Mouse (Mus musculus) R1 (cell line): ENCODE data around the gene Gse1.
"Not testable (repeated sequence)": the region's sequence is repeated elsewhere in the genome, so short reads cannot be mapped to it uniquely, and the experiment has no call there.

Source experiments
- DNase-seq: peaks from one replicate; pipeline ENCODE4 v3.0.0-alpha.2; 2018; ENCODE audit warnings: low read depth, low spot score

Gse1 gene

DNA sequence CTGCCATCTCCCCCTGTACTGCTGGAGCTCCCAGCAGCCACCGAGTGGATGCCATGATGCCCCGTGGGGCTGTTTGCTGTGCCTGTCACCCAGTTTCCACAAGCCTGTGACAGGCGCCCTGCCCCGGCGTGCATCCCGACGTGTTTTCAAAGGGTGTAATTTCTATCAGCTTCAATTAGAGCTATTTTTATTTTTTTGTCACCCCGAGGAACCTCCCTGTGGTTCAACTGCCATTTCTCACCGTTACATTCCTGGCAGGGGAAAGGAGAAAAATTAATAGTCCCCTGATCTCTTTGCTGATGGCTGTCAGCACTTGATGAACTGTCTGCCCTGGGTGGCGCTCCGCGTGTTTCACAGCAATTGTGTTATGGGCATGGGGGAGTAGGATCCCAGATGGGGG, 115.3 kb downstream of the Gse1 start:
- no peak for DNase-seq

DNA sequence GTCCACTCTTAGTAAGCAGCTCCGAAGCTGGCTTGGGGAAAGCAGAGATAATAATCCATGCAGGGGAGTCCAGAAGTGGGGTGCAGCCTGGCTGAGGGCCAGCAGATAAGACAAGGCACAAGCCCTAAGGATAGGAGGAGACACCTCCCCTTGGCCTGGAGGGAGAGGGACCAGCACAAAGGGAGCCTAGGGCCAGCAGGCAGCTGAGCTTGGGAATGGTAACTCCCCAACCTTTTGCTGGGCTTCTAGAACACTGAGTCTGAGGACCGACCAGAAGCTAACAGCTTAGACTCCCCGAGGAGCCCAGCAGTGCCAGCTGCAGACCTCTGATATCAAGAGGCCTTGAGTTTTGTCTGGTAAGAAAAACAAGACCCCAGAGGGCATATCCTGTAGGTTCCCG, 115.9 kb downstream of the Gse1 start:
- no peak for DNase-seq

DNA sequence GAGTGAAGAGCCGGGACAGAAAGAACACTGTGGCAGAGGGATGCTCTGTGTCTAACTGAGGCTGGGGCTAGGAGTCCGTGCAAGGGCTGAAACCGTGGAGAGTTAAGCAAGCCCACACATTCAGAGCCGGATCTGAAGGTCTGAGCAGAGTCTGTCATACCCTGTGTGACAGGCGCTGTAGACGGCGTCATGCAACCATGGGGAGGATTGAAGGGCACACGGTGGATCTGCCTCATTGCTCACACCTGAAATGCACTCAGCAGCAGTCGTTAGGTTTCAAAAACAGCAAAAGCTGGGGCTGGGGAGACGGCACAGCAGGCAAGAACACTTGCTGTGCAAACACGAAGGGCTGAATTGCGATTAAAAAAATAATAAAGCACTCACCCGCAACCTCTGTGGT, 116.3 kb downstream of the Gse1 start:
- DNase-seq: no peak

DNA sequence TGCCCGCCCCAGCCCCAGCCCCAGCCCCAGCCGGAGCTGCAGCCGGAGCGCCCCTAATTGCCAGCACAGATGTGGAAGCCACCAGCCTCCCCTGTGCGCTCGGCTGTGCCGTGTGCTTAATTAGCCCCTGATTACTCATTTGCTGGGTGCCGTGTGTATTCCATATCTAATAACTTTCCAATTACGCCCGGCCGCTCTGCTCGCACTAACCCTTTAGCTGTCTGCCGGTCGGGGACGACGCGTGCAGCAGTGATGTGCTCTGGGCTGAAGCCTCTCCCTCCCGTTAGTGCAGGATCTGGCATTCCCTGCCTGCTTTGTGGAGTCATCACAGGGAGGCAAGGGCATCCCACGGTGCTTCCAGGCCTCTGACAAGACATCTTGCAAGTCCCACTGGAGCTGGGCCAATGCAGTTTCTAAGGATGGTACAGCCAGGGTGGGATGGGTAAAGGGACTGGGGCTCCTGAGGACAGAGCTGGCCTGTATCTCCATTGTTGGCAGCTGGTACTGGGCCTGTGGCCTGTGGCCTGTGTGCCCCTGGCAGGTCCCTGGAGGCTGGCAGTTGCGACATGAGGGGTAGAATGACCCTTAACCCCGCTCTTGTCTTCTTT, 119.6 kb downstream of the Gse1 start:
- DNase-seq: no peak

DNA sequence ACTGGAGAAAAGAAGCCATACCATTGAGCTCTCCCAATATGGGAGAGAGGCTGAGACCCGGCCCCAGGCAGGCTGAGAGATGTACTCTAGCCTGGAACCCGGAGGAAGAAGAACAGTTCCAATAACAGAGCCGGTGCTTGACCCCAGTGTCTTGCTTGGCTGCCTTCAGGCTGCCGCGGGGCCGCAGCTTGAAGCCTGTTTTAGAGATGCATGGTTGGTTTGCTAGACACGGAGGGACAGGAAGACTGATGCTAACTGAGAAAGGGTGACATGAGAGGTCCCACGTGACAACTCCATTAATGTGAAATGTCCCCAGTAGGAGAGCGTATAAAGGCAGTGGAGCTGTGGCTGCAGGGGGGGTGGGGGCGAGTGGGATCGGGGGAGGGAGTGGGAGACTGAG, 120.7 kb downstream of the Gse1 start:
- DNase-seq: no peak

DNA sequence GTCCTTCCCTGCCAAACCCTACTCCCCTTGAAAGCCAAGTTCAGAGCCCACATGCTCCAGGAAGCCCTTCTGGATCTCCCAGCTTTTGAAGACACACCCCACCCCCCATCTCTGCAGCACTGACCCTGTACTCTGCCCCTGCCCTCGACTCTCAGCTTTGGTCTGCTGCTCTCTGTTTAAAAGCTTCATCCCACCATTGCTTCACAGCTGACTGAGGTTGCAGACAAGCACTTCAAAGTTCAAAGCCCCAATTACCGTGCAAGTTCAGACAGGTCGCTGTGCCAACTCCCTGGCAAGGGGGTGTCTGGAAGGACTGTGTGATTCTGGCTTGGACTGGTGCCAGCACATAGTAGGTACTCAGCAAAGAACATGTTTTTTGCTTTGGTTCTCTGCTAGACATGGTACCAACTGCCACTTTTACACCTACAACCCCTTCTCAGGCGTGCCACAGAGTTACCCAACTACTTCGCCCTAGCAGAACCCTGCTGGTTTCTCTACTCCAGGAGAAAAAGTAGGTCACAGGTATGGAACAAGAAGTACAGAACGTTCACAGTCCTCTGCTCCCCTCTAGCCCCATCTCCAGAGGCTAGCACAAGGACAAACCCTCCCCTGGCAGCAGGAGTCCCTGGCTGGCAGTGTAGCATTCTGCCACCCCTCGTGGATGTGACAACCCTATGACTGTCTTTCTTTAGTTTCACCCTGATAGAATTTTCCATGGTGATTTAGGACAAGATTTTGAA, 123.2 kb downstream of the Gse1 start:
- DNase-seq: no peak

DNA sequence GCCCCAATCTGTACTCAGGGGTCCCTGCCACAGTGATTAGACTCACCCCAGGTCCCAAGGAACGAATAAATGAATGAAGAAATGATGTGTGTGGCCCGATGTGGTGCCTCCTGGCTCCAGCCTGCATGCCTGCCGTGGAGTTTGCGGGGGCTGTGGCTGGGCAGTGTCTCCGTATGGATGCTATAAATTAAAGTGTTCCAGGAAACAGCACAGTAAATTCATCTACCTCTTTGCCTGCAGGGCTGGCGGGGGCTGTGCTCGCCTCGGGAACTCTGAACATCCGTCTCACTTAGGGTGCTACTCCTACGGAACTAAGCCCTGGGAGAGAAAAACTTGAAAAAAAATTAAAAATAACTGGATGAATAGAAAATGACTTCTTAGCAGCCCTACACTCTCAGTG, 123.8 kb downstream of the Gse1 start:
- no peak for DNase-seq

DNA sequence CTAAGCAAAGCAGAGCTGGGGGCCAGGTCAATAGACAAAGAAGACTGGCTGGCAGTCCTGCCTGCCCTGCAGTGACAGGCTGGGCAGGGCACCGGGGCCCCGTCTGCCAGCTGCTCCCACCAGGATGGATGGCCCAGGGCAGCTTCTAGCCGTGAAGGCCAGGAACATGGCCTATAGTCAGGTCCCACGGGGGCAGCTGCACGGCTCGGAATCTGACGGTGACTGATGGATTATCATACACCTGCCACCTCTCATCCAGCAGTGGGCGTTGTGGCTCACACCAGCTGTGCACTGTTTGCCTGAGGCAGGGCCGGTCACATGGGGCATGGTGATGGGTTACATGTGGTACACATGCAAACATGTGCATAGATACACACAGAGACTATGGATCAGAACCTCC, 127.8 kb downstream of the Gse1 start:
- DNase-seq: no peak

DNA sequence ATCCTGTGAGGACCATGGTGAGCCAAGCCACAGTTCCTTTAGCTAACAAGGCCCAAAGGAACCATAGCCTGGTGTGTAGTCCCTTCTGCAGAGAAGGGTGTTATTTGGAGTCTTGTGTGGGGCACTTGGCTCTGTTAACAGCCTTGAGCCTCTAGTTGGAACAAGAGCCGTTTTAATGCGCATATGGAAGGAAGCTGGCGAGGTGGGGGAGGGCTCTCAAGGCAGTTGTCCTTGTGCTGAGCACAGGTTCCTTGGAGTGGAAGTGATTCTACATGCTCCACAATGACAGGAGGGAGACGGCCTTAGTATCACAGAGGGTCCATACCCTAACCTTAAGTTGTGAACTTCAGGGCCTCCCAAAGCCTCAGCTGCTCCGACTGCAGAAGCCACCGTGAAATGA, 129.2 kb downstream of the Gse1 start:
- no peak for DNase-seq

DNA sequence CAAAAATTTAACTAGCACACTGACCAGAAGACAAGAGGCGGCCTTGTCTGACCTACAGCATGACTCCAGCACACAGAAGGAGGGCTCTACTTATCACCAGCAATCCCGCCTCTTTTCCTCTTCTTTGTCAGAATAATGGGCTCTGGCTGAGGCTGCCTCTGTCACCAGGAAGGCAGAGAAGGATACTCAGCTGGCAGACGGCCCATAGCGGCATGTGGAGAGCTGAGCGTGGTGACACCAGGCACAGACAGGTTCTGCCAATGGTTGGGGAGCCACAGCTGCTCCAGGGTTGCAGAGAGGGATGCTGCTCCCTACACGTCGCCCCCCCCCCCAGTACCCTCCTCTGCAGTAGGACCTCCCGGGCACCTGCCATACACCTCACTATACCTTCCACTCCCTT, 133.0 kb downstream of the Gse1 start:
- no peak for DNase-seq

DNA sequence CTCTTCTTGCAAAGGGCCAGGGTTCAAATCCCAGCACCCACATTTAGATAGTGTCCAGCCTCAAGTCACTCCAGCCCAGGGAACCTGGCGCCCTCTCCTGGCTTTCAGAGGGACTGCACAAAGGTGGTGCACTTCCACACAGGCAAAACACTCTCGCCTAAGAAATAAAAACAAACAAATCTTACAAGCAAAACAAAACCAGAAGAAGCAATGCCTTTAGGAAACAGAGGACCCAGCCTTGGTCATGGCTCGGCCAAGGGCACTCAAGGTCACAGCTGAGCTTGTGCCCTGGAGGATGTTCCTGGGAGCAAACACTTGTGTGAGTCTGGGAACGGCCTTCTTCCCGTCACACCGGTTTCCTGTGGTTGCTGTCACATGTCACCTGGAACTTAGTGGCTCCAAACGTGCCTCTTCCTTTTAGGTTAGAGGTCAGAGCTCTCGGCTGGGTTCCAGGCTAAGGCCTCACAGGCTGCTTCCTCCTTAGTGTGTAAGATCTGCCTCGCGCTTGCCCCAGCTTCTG, 135.4 kb downstream of the Gse1 start:
- DNase-seq: peak; percentile 73

DNA sequence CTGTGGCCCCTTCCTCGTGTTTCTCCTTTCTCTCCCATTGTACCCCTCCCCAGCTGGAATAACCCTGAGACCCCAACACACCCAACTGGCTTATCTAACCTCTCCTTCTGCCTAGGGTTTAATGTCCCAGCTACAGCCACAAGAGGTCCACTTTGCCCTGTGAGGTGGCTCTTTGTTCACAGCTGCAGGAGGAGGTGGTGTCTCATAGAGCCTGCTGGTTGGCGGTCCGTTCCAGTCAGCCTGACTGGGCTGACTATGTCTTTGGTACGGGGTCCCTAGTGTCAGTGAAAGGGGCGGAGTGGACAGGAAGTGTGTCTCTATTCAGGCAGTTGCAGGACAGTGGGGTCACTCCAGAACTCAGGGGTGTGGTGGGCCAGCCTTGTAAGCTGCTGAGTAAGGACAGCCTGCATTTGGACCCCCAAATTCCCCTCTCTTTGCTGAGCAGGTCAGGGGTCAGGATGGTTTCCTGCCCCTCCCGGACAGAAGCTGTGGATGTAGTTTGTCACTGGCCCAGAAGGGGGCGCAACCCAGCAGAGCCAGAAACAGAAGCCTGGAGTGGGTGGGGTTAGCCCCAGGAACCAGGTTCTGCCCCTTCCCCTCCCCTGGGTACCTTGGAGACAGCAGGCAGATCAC, 136.0 kb downstream of the Gse1 start:
- peak; percentile 76 for DNase-seq

DNA sequence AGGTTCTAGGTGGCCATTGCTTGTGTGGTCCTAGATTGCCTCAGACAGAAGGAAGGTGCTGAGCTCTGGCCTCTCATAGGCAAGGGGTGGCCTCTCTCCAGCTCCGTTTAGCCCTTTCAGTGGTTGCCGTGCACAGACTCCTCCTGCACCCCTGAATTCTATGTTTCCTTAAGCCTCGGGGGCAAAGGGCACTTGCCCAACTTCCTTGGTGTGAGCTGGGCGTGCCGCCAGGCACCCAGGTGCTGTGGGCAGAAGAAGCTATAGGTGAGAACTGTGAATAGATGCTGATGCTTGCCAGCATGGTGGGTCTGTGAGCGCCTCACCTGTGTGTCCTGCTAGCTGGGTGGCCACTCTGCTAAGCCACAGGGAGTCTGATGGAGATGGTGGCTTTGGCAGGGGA, 138.6 kb downstream of the Gse1 start:
- DNase-seq: no peak

DNA sequence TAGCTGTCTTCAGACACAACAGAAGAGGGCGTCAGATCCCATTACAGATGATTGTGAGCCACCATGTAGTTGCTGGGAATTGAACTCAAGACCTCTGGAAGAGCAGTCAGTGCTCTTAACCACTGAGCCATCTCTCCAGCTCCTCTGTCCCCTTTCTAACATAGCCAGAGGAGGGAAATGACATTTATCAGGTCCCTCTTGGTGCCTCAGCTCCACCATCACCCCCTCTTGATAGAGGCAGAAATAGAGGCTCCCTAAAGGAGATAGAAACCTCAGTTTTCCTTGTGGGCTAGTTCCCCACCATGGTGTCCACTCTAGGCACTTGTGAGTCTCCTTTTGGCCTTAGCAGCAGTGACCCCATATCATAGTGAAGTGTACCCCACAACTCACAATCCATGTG, 139.9 kb downstream of the Gse1 start:
- DNase-seq: not testable (repeated sequence)

DNA sequence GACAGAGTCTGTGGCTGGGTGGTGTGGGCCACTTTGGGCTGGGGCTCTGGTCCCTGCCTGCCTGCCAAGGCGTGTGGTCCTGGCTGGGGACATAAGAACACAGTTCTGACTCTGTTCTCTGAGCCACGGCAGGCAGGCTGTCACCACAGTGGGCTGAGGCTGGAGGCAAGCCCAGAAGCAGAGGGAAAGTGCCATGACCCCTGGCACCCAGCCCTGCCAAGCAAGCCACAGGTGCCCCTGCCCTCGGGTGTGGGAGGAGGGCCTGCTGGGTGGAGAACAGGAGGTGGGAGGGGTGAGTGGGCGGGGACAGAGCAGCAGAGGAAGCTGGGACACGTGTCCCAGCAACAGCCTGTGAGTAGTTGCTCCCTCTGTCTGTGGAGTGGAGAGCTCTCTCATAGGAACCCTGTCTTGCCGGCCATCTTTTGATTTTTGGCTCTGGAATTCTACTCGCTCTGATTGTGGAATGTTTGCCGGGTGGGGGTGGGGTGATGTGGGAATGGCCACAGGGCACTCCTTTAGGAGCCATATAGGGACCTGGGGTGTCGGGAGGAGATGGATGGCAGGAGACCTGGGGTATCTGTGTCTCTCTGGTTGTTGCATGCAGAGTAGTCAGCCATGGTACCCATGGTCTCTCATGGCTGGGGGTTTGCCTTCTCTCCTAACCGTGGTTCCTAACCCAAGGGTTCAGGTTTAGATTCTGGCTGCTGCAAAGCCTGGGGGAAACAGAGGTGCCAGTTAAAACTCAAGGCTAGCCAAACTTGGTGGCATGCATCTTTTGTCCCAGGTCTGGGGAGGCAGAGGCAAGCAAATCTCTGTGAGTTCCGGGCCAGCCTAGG, 140.8 kb downstream of the Gse1 start:
- DNase-seq: peak; percentile 95

DNA sequence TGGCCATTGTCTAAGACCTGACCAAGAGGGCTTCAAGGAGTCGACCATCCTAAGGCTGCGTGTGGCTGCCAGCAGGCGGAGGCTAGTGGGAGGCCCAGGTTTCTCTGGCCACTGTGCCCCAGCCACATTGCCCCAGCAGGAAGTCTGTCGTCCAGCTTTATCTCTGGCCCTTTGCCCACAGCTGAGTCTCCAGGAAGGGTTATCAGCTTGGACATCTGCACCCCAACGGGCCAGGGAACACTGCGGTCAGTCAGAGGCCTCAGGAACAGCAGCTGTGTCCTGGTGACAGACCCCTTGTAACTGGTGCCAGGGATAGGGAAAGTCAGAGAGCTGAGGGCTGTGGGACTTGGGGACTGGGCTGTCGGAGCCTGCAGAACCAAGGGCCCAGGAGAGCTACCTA, 141.7 kb downstream of the Gse1 start:
- no peak for DNase-seq

DNA sequence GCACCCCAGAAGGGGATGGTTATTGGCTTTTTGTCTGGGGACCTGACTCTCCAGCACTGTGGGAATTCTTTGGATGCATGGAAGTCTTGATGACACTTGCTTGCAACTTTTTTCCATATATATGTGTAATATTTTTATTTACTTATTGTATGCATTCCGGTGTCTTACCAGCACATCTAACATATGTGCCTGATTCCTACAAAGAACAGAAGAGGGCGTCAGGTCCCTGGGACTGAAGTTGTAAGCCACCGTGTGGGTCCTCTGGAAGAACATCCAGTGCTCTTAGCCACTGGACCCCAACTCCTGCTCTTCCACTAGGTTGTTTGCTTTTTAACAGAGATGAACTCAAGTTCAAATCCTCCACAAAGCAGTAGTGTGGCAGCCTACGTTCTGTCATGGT, 142.2 kb downstream of the Gse1 start:
- no peak for DNase-seq

DNA sequence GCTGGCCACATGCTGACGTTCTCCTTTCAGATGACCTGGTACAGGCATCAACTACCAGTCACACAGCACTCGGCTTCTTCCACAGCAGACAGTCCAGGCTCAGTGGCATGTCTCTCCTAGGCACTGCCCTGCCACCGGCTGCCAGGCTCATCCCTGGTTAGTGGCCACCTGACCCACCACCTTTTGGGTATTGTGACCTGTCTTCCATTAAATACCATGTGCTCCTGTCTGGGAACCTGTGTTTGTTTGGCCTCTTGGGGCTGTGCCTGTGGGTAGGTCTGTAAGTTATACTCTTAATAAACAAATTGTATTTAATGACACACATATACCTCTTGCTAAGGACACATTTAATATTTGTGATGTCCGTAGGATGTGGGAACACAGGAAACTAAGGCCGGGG, 142.9 kb downstream of the Gse1 start:
- no peak for DNase-seq

DNA sequence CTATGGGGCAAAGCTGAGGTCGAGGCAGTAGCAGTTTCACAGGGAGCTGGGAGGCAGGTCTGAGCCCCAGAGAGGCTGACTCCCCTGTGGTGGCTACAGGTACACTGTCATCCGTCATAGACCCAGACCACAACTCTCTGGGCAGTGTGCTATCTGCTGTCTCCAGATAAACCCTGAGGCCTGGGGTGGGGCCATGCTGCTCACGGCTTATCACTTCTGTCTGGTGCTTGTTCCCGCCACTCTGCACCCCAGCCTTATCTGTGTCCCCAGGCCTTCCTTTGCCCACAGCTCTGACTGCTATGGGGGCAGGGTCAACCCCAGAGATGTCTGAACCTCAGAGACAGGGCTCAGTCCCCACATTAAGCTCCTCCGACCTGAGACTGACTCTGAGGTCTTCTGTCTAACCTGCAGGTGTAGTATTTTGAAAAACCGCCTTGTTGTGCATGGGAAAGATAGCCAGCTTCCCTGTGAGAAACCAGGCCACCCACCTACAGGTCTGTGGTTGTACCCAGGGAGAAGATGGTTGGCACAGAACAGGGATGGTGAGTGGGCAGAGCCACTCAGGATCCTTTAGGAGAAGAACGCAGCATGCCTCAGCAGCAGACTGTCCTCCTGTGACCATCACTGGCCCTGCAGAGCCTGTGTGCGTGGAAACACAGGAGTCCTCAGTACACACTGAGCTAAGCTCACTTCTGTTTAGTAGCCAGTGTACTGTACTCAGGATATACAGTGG, 143.6 kb downstream of the Gse1 start:
- no peak for DNase-seq

DNA sequence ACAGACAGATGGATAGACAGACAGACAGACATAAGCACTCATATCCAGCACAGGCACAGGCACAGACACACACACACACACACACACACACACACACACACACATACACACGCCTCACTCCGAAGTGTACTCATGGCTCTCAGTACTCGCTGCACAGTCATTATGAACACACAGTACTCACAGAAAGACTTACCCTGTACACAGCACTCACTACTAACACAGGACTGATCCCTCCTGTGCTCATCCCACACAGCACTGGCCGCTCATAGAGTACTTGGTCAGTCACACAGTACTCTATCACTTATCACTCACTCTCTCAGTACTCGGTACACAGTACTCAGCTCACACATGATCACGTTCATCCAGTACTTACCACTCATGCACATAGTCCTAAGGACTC, 144.4 kb downstream of the Gse1 start:
- DNase-seq: no peak

DNA sequence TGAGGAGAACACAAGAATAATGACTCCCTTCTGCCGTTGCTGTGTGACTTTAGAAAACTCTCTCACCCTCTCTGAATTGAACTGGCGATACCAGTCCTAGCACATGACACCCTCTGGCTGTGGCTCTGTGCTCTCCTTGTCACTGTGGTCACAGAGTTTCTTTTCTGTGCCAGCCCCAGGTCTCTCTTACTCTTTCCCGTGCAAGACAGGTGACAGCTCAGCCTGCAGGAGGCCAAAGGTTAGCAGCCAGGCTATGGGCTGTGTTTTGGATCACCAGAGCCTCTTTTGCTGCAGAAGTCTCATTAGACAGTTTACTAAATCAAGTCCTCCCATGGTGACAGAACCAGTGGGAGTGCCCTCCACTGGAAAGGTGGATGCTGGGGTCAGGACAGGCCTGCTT, 145.4 kb downstream of the Gse1 start:
- DNase-seq: no peak
